Mouse (Mus musculus): ENCODE measurements around the gene Cdk11b. TPM values are rescaled to one million over a fixed set of nuclear protein-coding genes. Genes with fewer than 3 reads are reported as not detected.
"Not testable (repeated sequence)": the region's sequence is repeated elsewhere in the genome, so short reads cannot be mapped to it uniquely, and the experiment has no call there.

The Cdk11b gene
- polyA plus RNA-seq, 1 experiment from 2014 or later, result 79.9 TPM

- Histone ChIP-seq H3K9me3 (no peaks in the 10 kb centered on the region), H3K36me3 (replicated peaks) (peaks cover 52% of the 10 kb centered on the region), H3K27ac (replicated peaks) (peak overlapping the region; percentile 58; the same call in 1 of the 2 replicates), H3K27me3 (replicated peaks; ENCODE audit: low read depth, poor library complexity, severe bottlenecking) (peaks cover 72% of the 10 kb centered on the region), H3K4me3 (peak overlapping the region; percentile 61), H3K4me1 (peaks cover 44% of the 10 kb centered on the region)
- 1% methylated on average over 52 of the region's 52 CpGs for WGBS
- DNase-seq (ENCODE audit: low spot score), result peak; percentile 77
Observed at GRCm38 (mm10) chr4:155654456-155655298, 30.0 kb downstream of the Cdk11b start.

- no peak for DNase-seq (ENCODE audit: low spot score)
- peaks cover 61% of the 10 kb centered on the region for H3K27me3 ChIP-seq (replicated peaks; ENCODE audit: low read depth, poor library complexity, severe bottlenecking)
- 92% methylated on average over 13 of the region's 13 CpGs for WGBS
Observed at GRCm38 (mm10) chr4:155656214-155656751, 31.6 kb downstream of the Cdk11b start.

GRCm38 (mm10) chr4:155658961-155659360 is 34.3 kb downstream of the Cdk11b start:
- Histone ChIP-seq H3K36me3 (replicated peaks) (peaks cover 36% of the 10 kb centered on the region), H3K27me3 (replicated peaks; ENCODE audit: low read depth, poor library complexity, severe bottlenecking) (peaks cover 34% of the 10 kb centered on the region), H3K4me3 (no peak overlapping the region), H3K27ac (replicated peaks) (no peak overlapping the region), H3K4me1 (peaks cover 16% of the 10 kb centered on the region), H3K9me3 (no peaks in the 10 kb centered on the region)
- no peak for DNase-seq (ENCODE audit: low spot score)
- 93% methylated on average over 10 of the region's 10 CpGs for WGBS

More at GRCm38 (mm10) chr4:155656214-155656751, 31.6 kb downstream of the Cdk11b start:
- Histone ChIP-seq H3K4me1 (peaks cover 43% of the 10 kb centered on the region), H3K9me3 (no peaks in the 10 kb centered on the region), H3K4me3 (no peak overlapping the region), H3K27ac (replicated peaks) (no peak overlapping the region), H3K36me3 (replicated peaks) (peaks cover 45% of the 10 kb centered on the region)

GRCm38 (mm10) chr4:155660641-155661040 is 36.0 kb downstream of the Cdk11b start:
- 94% methylated on average over 12 of the region's 12 CpGs for WGBS
- DNase-seq (ENCODE audit: low spot score), result no peak
- H3K4me1 ChIP-seq, result no peaks in the 10 kb centered on the region

GRCm38 (mm10) chr4:155666903-155667302 is 42.2 kb downstream of the Cdk11b start:
- peaks cover 12% of the 10 kb centered on the region; the same call in 1 of the 2 replicates for H3K36me3 ChIP-seq (replicated peaks)
- DNase-seq (ENCODE audit: low spot score), result no peak
- no peaks in the 10 kb centered on the region for H3K27me3 ChIP-seq (replicated peaks; ENCODE audit: low read depth, poor library complexity, severe bottlenecking)
- no peaks in the 10 kb centered on the region for H3K9me3 ChIP-seq
- H3K27ac ChIP-seq (replicated peaks), result no peak overlapping the region
- peaks cover 12% of the 10 kb centered on the region for H3K4me1 ChIP-seq
- H3K4me3 ChIP-seq, result no peak overlapping the region

More at GRCm38 (mm10) chr4:155660641-155661040, 36.0 kb downstream of the Cdk11b start:
- Histone ChIP-seq H3K9me3 (no peaks in the 10 kb centered on the region), H3K27ac (replicated peaks) (no peak overlapping the region), H3K36me3 (replicated peaks) (peaks cover 47% of the 10 kb centered on the region), H3K27me3 (replicated peaks; ENCODE audit: low read depth, poor library complexity, severe bottlenecking) (peaks cover 17% of the 10 kb centered on the region), H3K4me3 (no peak overlapping the region)

- no peaks in the 10 kb centered on the region for H3K9me3 ChIP-seq
- under 1% methylated on average over 73 of the region's 73 CpGs for WGBS
- peaks cover 12% of the 10 kb centered on the region for H3K4me1 ChIP-seq
- DNase-seq (ENCODE audit: low spot score), result peak; percentile 98
- no peaks in the 10 kb centered on the region for H3K27me3 ChIP-seq (replicated peaks; ENCODE audit: low read depth, poor library complexity, severe bottlenecking)
- peak within 1 kb of the TSS; percentile 86 for H3K27ac ChIP-seq (replicated peaks)
- H3K4me3 ChIP-seq, result peak within 1 kb of the TSS; percentile 84
- peaks cover 12% of the 10 kb centered on the region; the same call in 1 of the 2 replicates for H3K36me3 ChIP-seq (replicated peaks)
Observed at GRCm38 (mm10) chr4:155668689-155669597, 44.3 kb downstream of the Cdk11b start, which contains the start of gene Mib2. Gene Mib2, minus strand, starts transcription at chr4:155669198.

- H3K9me3 ChIP-seq, result no peaks in the 10 kb centered on the region
- no peak overlapping the region for H3K27ac ChIP-seq (replicated peaks)
- peaks cover 9% of the 10 kb centered on the region; the same call in 1 of the 2 replicates for H3K36me3 ChIP-seq (replicated peaks)
- peaks cover 12% of the 10 kb centered on the region for H3K4me1 ChIP-seq
- no peaks in the 10 kb centered on the region for H3K27me3 ChIP-seq (replicated peaks; ENCODE audit: low read depth, poor library complexity, severe bottlenecking)
- no peak for DNase-seq (ENCODE audit: low spot score)
- peak overlapping the region; percentile 84 for H3K4me3 ChIP-seq
- WGBS, result 2% methylated on average over 8 of the region's 8 CpGs
Observed at GRCm38 (mm10) chr4:155669598-155670075, 45.0 kb downstream of the Cdk11b start.

- not testable (repeated sequence) for H3K27me3 ChIP-seq (replicated peaks; ENCODE audit: low read depth, poor library complexity, severe bottlenecking); H3K27ac ChIP-seq (replicated peaks); DNase-seq (ENCODE audit: low spot score); H3K36me3 ChIP-seq (replicated peaks); H3K9me3 ChIP-seq
- 55% methylated on average over 4 of the region's 4 CpGs for WGBS
- Histone ChIP-seq H3K4me3 (peak overlapping the region; percentile 84; the same call in 1 of the 2 replicates), H3K4me1 (peaks cover 12% of the 10 kb centered on the region)
Observed at GRCm38 (mm10) chr4:155670236-155670635, 45.6 kb downstream of the Cdk11b start.

GRCm38 (mm10) chr4:155672082-155672481 is 47.4 kb downstream of the Cdk11b start:
- no peak overlapping the region for H3K27ac ChIP-seq (replicated peaks)
- H3K4me3 ChIP-seq, result no peak overlapping the region
- 69% methylated on average over 2 of the region's 2 CpGs for WGBS
- peaks cover 12% of the 10 kb centered on the region for H3K4me1 ChIP-seq
- DNase-seq (ENCODE audit: low spot score), result no peak
- no peaks in the 10 kb centered on the region for H3K36me3 ChIP-seq (replicated peaks)
- no peaks in the 10 kb centered on the region for H3K9me3 ChIP-seq
- H3K27me3 ChIP-seq (replicated peaks; ENCODE audit: low read depth, poor library complexity, severe bottlenecking), result no peaks in the 10 kb centered on the region

- no peak overlapping the region for H3K27ac ChIP-seq (replicated peaks)
- H3K4me3 ChIP-seq, result no peak overlapping the region
- no peaks in the 10 kb centered on the region for H3K36me3 ChIP-seq (replicated peaks)
- H3K9me3 ChIP-seq, result no peaks in the 10 kb centered on the region
- H3K27me3 ChIP-seq (replicated peaks; ENCODE audit: low read depth, poor library complexity, severe bottlenecking), result no peaks in the 10 kb centered on the region
- DNase-seq (ENCODE audit: low spot score), result no peak
- 85% methylated on average over 2 of the region's 2 CpGs for WGBS
- H3K4me1 ChIP-seq, result no peaks in the 10 kb centered on the region
Observed at GRCm38 (mm10) chr4:155675991-155676390, 51.3 kb downstream of the Cdk11b start.

- H3K4me3 ChIP-seq; H3K4me1 ChIP-seq; DNase-seq (ENCODE audit: low spot score); H3K27ac ChIP-seq (replicated peaks); H3K9me3 ChIP-seq; H3K27me3 ChIP-seq (replicated peaks; ENCODE audit: low read depth, poor library complexity, severe bottlenecking); H3K36me3 ChIP-seq (replicated peaks): not testable (repeated sequence)
- 90% methylated on average over 16 of the region's 19 CpGs for WGBS
Observed at GRCm38 (mm10) chr4:155683670-155684277, 59.1 kb downstream of the Cdk11b start.

GRCm38 (mm10) chr4:155687764-155688163 is 63.1 kb downstream of the Cdk11b start:
- H3K9me3 ChIP-seq; H3K4me3 ChIP-seq; H3K27ac ChIP-seq (replicated peaks); H3K4me1 ChIP-seq; H3K36me3 ChIP-seq (replicated peaks); H3K27me3 ChIP-seq (replicated peaks; ENCODE audit: low read depth, poor library complexity, severe bottlenecking); DNase-seq (ENCODE audit: low spot score): not testable (repeated sequence)
- WGBS, result 85% methylated on average over 4 of the region's 4 CpGs

Measured in embryonic facial prominence, embryonic 10.5 days (tissue).